Mouse (Mus musculus): ENCODE measurements around the gene Msh6. TPM values are rescaled to one million over a fixed set of nuclear protein-coding genes. Genes with fewer than 3 reads are reported as not detected.

Msh6 gene
- 20.4 and 23.1 TPM in 2 replicates for polyA plus RNA-seq (2012; rRNA removed)

DNA sequence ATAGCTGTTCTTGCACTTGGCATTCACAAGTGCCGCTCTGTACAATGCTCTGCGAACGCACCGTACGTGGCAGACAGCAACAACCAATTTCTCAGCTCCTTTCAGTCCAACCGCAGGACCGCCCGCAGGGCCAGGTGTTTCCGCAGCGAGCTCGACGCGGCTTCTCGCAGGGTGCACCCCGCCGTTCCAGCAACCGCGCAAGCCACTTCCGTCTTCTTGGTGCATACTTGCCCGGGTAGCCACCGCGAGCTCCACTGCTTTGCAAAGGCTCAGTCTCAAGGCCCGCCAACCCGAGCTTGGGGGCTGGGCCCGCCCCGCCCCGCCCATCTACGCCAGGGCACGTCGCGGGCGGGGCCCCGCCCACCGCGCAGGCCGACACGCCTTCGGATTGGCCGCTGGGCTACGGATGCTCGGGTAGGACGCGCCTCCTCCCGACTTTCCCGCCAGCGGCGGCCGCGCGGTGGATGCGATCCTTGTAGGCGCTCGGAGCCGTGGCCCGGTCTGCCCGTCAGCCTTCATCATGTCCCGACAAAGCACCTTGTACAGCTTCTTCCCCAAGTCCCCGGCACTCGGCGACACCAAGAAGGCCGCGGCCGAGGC, at the start of gene Msh6:
Msh6 (plus strand) TSS at position 434 of the 600 bp plus-strand sequence.

Other genes starting within 250 kb of the Msh6 start
- 0.89 and 1.3 TPM in 2 replicates for gene Kcnk12, start 177.1 kb upstream of the Msh6 start, polyA plus RNA-seq (2012; rRNA removed)
- not detected in 2 replicates for gene Rpl36-ps4, start 54.1 kb upstream of the Msh6 start, polyA plus RNA-seq (2012; rRNA removed)
- gene Fbxo11, start 90.2 kb downstream of the Msh6 start, polyA plus RNA-seq (2012; rRNA removed): 88.4 and 104 TPM in 2 replicates